Mouse (Mus musculus) inflammation-experienced regulatory T-cells, adult 6 months (primary cell): ENCODE measurements around the gene Lrrc51. TPM values are rescaled to one million over a fixed set of nuclear protein-coding genes. Genes with fewer than 3 reads are reported as not detected.

ENCODE experiments used
- ATAC-seq: one replicate; pipeline ENCODE4 v1.8.0; 2017
- polyA plus RNA-seq, 3 experiments: library from polyadenylated mRNA; unstranded; fragments of 100-300 nt; shearing (Covaris generic); gene quantifications; one replicate each; pipeline ENCODE4 v1.2.1; 2017

Gene Lrrc51
- 1 to 10 TPM; 1.4 to 6.2 (median 4.0) TPM for polyA plus RNA-seq

- peak; percentile 99 for ATAC-seq
Measured at GRCm38 (mm10) chr7:101933751-101934240, at the start of gene Lrrc51, which contains the start of gene Numa1. TSS of gene Lrrc51 (minus strand) at chr7:101933895. TSS of gene Numa1 (plus strand) at chr7:101934111.

- no peak for ATAC-seq
Measured at GRCm38 (mm10) chr7:101982735-101983134, 49.0 kb upstream of the Lrrc51 start.

- ATAC-seq = no peak
Measured at GRCm38 (mm10) chr7:101974505-101974904, 40.8 kb upstream of the Lrrc51 start.

DNA sequence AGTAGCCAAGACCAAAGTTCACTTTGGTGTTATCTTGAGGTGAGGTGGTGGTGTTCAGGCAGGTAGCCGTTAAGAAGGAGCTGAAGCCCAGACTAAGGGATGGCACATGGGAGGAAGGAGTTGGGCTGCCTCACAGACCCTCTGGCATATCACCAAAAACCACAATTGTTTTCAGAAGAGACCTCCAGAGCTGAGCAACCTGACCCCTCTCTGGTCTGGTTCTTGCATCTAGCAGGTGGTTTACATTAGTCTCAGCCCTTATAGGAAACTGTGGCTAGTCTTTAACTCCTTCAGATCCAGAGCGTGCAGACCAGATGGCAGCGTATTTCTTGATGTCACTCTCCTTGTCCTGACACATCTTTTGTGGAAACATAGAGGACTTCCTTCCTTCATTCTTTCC is 40.0 kb upstream of the Lrrc51 start:
- ATAC-seq = no peak

DNA sequence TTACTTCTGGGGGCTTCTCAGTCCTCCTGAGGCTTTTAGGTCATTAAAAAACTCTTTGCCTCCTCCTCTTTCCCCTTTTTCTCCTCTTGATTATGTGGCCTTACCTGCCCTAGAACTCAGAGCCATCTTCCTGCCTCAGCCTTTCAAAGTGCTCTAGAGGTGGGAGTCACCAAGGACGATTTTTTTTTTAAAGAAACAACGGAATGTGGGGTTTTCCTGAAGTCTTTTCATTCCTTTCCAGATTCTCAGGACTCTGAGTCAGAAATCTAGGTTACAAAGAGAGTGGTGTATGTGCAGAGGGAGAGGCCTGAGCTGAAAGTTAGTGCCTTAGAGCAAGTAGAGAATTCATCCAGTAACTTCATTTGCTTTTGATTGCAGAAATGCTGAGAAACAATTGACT is 38.0 kb upstream of the Lrrc51 start:
- no peak for ATAC-seq

DNA sequence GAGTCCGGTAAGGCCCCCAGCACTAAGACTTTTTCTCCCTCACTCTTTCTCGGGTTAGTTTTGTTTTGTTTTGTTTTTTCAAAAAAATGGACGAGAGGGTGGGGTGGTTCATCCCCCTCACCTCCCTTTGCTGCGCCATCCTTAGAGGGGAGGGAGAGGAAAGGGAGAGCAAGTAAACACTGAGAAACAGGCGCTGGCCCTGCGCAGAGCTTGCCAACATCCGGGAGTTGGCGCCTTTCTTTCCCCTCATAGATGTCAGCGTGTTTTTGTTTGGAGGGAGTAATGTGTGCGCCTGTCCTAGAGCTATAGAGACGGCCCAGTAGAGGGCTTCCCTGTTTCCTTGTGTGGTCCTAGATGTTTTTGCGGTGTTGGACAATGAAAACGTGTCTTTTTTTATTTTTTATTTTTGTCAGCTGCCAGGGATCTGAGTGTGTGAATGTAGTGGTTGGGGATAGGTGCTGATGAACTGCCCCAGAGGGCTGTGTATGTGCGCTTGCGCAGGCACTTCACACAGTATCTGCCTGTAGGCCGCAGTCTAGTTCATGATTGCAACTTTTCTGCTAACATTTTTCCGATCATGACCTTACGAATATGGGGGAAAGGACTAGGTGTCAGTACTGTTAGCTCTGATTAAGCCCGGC is 37.2 kb upstream of the Lrrc51 start:
- ATAC-seq = peak; percentile 62

- peak; percentile 60 for ATAC-seq
Measured at GRCm38 (mm10) chr7:101970429-101970775, 36.7 kb upstream of the Lrrc51 start.

GRCm38 (mm10) chr7:101969694-101970428 is 36.2 kb upstream of the Lrrc51 start:
- peak; percentile 64 for ATAC-seq

GRCm38 (mm10) chr7:101968751-101969150 is 35.1 kb upstream of the Lrrc51 start:
- ATAC-seq = no peak

DNA sequence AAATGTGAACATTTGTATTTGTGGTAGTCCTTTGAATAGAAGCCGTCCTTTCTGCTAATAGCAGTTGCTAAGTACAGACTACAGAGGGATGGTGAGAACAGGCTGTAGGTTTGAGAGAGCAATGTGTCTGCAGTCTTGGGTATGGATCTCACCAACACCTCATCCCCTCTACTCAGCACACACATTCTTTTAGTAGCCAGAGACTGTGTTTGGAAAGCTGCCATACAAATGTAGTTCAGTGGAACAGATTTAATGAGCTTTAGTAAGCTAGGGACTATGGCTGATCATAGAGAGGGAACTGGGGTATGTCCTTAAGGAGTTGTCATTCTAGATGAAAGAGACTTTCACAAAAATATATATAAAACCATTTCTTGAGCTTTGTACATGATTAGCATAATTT is 33.6 kb upstream of the Lrrc51 start:
- ATAC-seq = no peak

GRCm38 (mm10) chr7:101965606-101966005 is 31.9 kb upstream of the Lrrc51 start:
- no peak for ATAC-seq

GRCm38 (mm10) chr7:101964551-101964950 is 30.9 kb upstream of the Lrrc51 start:
- ATAC-seq = no peak

DNA sequence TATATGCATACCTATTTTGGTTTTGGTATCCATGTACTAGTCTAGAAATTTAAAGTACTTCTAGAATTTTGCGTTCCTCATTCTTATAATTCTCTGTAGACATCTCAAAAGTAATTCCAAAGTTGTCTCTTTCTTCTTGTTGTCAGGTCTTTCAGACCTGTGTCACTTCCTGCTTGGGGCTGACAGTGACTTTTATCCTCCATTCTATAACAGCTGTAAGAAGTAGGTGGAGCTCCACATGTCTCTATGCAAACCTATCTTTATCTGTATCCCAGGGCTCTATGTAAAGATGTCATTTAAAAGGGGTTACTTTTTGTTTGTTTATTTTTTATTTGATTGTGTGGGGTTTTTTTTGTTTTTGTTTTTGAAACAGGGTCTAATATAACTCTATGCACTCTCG is 29.9 kb upstream of the Lrrc51 start:
- ATAC-seq = no peak

DNA sequence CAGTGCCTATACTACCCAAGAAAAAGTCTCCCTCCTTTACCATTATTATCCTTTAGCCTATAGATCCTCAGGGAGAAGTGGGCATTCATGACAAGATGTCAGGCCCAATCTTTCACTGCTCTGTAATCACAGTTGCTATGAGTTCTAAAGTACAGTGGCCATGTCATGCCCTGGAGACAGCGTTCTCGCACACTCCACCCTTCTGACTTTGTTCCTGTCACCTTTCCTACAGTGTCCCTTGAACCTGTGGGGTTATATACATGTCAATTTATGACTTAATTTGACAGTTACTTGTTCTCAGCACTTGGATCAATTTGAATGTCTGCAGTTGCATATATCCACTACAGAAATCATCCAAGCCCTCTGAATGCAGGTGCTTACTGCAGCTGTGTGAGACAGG is 29.1 kb upstream of the Lrrc51 start:
- no peak for ATAC-seq

DNA sequence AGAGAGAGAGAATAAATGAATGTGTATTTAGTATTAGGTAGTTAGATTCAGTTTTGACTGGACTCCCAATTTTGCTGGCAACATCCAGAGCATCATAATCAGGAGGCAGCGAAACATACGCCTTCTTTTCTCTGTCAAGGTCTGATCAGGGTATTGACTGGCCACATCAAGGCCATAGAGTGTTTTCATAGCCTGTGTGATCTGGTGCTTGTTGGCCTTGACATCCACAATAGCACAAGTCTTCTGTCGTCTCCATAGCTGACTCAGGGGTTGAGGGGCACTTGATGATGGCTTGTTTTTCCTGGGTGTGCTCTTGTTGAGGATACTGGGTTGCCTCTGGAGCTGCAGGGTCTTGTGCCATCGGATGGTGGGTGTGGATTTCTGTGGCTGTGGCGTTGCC is 23.2 kb upstream of the Lrrc51 start:
- no peak for ATAC-seq

DNA sequence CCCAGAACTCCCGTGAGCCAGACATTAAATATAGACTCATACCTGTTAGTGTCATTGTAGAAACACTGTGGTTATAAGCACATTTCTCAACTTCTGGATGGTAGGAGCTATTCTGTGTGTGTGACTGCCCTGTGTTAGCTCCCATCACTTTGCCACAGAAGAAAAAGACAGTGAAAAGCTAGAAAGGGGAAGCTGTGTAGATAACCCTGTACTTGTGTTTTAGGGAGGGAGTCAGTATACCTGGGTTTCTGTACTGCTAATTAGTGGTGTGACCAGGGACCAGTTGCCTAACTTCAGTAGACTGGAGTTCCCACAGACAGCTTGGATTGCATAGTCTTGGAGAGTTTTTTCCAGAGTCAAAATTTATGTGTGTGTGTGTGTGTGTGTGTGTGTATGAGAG is 22.8 kb upstream of the Lrrc51 start:
- ATAC-seq = no peak

DNA sequence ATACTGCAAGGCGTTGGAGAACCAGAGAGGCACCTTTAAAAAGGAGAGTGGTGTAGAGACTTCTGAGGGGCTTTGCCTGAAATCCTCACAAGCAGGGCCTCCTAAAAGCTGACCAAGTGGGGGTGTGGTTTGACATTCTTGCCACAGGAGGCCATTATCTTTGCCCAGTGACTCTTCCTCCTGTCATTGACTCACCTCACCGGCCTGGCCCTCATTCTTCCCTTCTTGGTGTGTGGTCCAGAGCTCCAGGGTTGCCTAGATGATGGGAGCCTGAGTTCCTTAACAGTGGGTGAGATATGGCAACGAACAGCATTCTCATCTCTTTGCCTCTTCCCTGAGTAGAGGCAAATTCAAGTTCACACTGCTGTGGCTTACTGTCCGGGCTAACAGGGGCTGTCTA is 22.2 kb upstream of the Lrrc51 start:
- no peak for ATAC-seq

DNA sequence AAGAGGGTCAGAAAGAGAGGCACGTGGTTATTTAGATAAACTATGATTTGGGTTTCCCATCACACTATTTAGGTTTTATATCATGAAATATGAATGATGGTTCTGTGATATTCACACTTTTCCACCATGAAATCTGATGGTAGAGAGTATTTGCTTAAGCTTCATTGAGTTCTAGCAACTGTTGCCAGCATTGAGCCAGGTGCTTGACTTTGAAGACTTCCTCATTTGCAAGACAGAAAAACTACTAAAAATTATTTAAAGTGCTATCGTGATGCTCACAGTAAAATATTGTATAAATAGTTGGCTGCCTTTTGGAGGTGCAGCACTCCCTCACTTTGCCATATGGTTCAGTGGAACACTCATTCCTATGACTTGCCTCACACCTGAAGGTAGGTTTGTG is 21.6 kb upstream of the Lrrc51 start:
- no peak for ATAC-seq

DNA sequence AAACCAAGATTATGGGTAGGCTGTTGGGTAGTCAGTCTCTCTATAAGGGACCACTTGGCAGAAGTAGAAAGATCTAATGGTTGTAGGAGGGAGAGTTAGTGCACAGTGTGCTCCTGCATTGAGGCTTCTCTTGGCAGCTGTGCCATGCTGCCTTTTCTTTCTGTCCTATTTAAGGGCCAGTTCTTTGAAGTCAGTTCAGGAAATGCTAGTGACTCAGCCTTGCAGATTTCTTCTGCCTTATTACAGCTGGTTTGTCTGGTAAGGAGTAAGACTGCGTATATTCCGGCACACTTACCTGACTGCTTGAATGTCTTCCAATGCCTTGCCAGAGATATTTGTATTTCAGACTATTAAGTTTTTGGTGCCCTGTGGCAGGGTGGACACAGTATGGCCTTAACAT is 20.5 kb upstream of the Lrrc51 start:
- ATAC-seq = no peak

GRCm38 (mm10) chr7:101952098-101952497 is 18.4 kb upstream of the Lrrc51 start:
- no peak for ATAC-seq

GRCm38 (mm10) chr7:101951648-101952047 is 18.0 kb upstream of the Lrrc51 start:
- ATAC-seq = no peak

GRCm38 (mm10) chr7:101949008-101949407 is 15.3 kb upstream of the Lrrc51 start:
- peak; percentile 52 for ATAC-seq

DNA sequence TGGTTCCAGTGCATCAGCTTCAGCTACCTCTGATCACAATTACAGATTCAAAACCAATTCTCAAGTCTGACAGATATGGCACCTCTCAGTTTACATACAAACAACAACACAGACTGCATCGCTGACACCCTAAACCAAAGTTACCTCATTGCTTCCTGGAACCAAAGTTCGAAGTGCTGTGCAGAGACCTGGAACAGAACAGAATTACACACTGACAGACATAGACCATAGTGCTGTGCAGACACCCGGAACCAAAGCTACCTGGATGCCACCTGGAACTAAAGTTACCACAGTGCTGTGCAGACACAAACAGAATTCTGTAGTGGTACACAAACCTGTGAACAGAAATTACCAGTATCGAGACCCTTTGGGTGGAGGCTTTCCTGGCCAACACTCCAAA is 6.1 kb upstream of the Lrrc51 start:
- no peak for ATAC-seq

GRCm38 (mm10) chr7:101938348-101938747 is 4.7 kb upstream of the Lrrc51 start:
- ATAC-seq = no peak
